Mouse (Mus musculus) ES-Bruce4 (cell line): ENCODE results near the gene Tcf7l1. TPM values are rescaled to one million over a fixed set of nuclear protein-coding genes. Genes with fewer than 3 reads are reported as not detected.
A peak's percentile ranks its signal among the peaks of the same experiment; 100 is the strongest.

Experiments used
- H3K27ac ChIP-seq: 2 replicates; pipeline ENCODE4 v1.5.1; 2012; ENCODE audit warnings: low read length, inconsistent platforms; ENCODE audit not compliant: insufficient read depth
- H3K27me3 ChIP-seq: 2 replicates; pipeline ENCODE4 v1.6.1; 2012; ENCODE audit warnings: mild to moderate bottlenecking, low read length, inconsistent platforms; ENCODE audit not compliant: control insufficient read depth, poor library complexity, insufficient read depth, severe bottlenecking
- H3K36me3 ChIP-seq: 2 replicates; pipeline ENCODE4 v1.6.1; 2012; ENCODE audit warnings: inconsistent platforms, mild to moderate bottlenecking, low read length, moderate library complexity; ENCODE audit not compliant: control insufficient read depth, poor library complexity, insufficient read depth, severe bottlenecking
- H3K4me1 ChIP-seq: one replicate; pipeline ENCODE4 v1.8.1; 2011; ENCODE audit warnings: low read length; ENCODE audit not compliant: control insufficient read depth, insufficient read depth
- H3K4me3 ChIP-seq: 2 replicates; pipeline ENCODE4 v1.5.1; 2011; ENCODE audit warnings: low read depth, mild to moderate bottlenecking, low read length
- H3K9ac ChIP-seq: 2 replicates; pipeline ENCODE4 v1.6.1; 2012; ENCODE audit warnings: low read depth, mild to moderate bottlenecking, inconsistent platforms; ENCODE audit not compliant: poor library complexity, severe bottlenecking
- H3K9me3 ChIP-seq: replicated peaks from 2 replicates; pipeline ENCODE4 v1.6.1; 2012; ENCODE audit warnings: mild to moderate bottlenecking, low read length, inconsistent platforms; ENCODE audit not compliant: control insufficient read depth, poor library complexity, insufficient read depth, severe bottlenecking
- CTCF ChIP-seq: IDR thresholded peaks from one replicate; pipeline ENCODE4 v1.8.1; 2011; ENCODE audit warnings: low read depth, low read length
- EP300 ChIP-seq: IDR thresholded peaks from 2 replicates; pipeline ENCODE4 v1.6.1; 2011; ENCODE audit warnings: low read depth, low read length; ENCODE audit not compliant: insufficient read depth
- POLR2A ChIP-seq: IDR thresholded peaks from one replicate; pipeline ENCODE4 v1.8.1; 2011; ENCODE audit warnings: low read length; ENCODE audit not compliant: insufficient read depth
- polyA plus RNA-seq: library from polyadenylated mRNA; stranded (reverse); fragments of >200 nt; gene quantifications from 2 replicates; pipeline ENCODE4 v1.2.4, GENCODE M21; 2011; ENCODE audit warnings: low read depth; ENCODE audit not compliant: missing spikeins, insufficient read depth, insufficient read length

Gene Tcf7l1
- polyA plus RNA-seq, 1 experiment: 84.8 TPM

GRCm38 (mm10) chr6:72694047-72694790, 94.8 kb downstream of the Tcf7l1 start:
- Histone ChIP-seq H3K36me3 (no peaks in the 10 kb centered on the region), H3K4me1 (peaks cover 14% of the 10 kb centered on the region), H3K9ac (no peak overlapping the region), H3K4me3 (no peak overlapping the region), H3K27me3 (no peaks in the 10 kb centered on the region), H3K9me3 (no peaks in the 10 kb centered on the region), H3K27ac (peak overlapping the region; percentile 14; the same call in 1 of the 2 replicates)
- no peak for TF ChIP-seq POLR2A
- TF ChIP-seq EP300: no peak
- no peak for TF ChIP-seq CTCF

GRCm38 (mm10) chr6:72692469-72692868, 96.6 kb downstream of the Tcf7l1 start:
- peaks cover 14% of the 10 kb centered on the region for H3K4me1 ChIP-seq
- TF ChIP-seq CTCF (no peak), EP300 (no peak), POLR2A (no peak)
- H3K9ac ChIP-seq: no peak overlapping the region
- H3K27ac ChIP-seq: no peak overlapping the region
- no peaks in the 10 kb centered on the region for H3K9me3 ChIP-seq
- no peaks in the 10 kb centered on the region for H3K27me3 ChIP-seq
- no peak overlapping the region for H3K4me3 ChIP-seq
- H3K36me3 ChIP-seq: no peaks in the 10 kb centered on the region

- H3K36me3 ChIP-seq: no peaks in the 10 kb centered on the region
- no peaks in the 10 kb centered on the region for H3K9me3 ChIP-seq
- H3K9ac ChIP-seq: no peak overlapping the region
- no peak overlapping the region for H3K4me3 ChIP-seq
- H3K27me3 ChIP-seq: no peaks in the 10 kb centered on the region
- H3K4me1 ChIP-seq: peaks cover 11% of the 10 kb centered on the region
- no peak for TF ChIP-seq POLR2A
- TF ChIP-seq EP300: no peak
- TF ChIP-seq CTCF: no peak
- no peak overlapping the region for H3K27ac ChIP-seq
Observed at GRCm38 (mm10) chr6:72691549-72691948, 97.5 kb downstream of the Tcf7l1 start.

- Histone ChIP-seq H3K9ac (peak overlapping the region; percentile 35), H3K36me3 (no peaks in the 10 kb centered on the region), H3K27ac (no peak overlapping the region), H3K9me3 (no peaks in the 10 kb centered on the region), H3K27me3 (no peaks in the 10 kb centered on the region), H3K4me1 (peaks cover 11% of the 10 kb centered on the region), H3K4me3 (peak overlapping the region; percentile 22)
- TF ChIP-seq EP300 (no peak), POLR2A (no peak), CTCF (no peak)
Observed at GRCm38 (mm10) chr6:72690595-72690994, 98.5 kb downstream of the Tcf7l1 start.

- Histone ChIP-seq H3K36me3 (no peaks in the 10 kb centered on the region), H3K27me3 (no peaks in the 10 kb centered on the region), H3K4me3 (peak overlapping the region; percentile 22), H3K9ac (peak overlapping the region; percentile 35), H3K4me1 (peaks cover 11% of the 10 kb centered on the region), H3K9me3 (no peaks in the 10 kb centered on the region), H3K27ac (no peak overlapping the region)
- no peak for TF ChIP-seq CTCF
- TF ChIP-seq POLR2A: no peak
- no peak for TF ChIP-seq EP300
Observed at GRCm38 (mm10) chr6:72690001-72690400, 99.1 kb downstream of the Tcf7l1 start.

- Histone ChIP-seq H3K36me3 (no peaks in the 10 kb centered on the region), H3K4me3 (no peak overlapping the region), H3K4me1 (peaks cover 6% of the 10 kb centered on the region), H3K27ac (no peak overlapping the region), H3K9me3 (no peaks in the 10 kb centered on the region), H3K27me3 (no peaks in the 10 kb centered on the region), H3K9ac (no peak overlapping the region)
- TF ChIP-seq EP300: no peak
- no peak for TF ChIP-seq POLR2A
- no peak for TF ChIP-seq CTCF
Observed at GRCm38 (mm10) chr6:72689046-72689445, 100.0 kb downstream of the Tcf7l1 start.
